Mouse (Mus musculus) myocyte (in vitro differentiated cells): ENCODE results near the gene Larp1.

Source experiments
- CEBPB ChIP-seq: IDR thresholded peaks from 2 replicates; pipeline ENCODE4 v1.6.1; 2011; ENCODE audit warnings: mild to moderate bottlenecking, moderate library complexity; ENCODE audit not compliant: poor library complexity, insufficient read depth, severe bottlenecking
- MAX ChIP-seq: IDR thresholded peaks from one replicate; pipeline ENCODE4 v1.6.1; 2011; ENCODE audit warnings: low read depth, mild to moderate bottlenecking, control low read depth
- MYOD1 ChIP-seq, 3 experiments: IDR thresholded peaks; one replicate each; pipeline ENCODE4 v1.6.1; 2011; ENCODE audit warnings: control low read depth in 2 of 3, low read depth in 2 of 3, mild to moderate bottlenecking in 2 of 3, moderate library complexity in 1 of 3; ENCODE audit not compliant: insufficient read length in 2 of 3, control insufficient read depth in 1 of 3
- POLR2A ChIP-seq: IDR thresholded peaks from one replicate; pipeline ENCODE4 v1.6.1; 2011; ENCODE audit warnings: low read depth, mild to moderate bottlenecking, control low read depth, moderate library complexity; ENCODE audit not compliant: insufficient read length
- TCF12 ChIP-seq: IDR thresholded peaks from one replicate; pipeline ENCODE4 v1.6.1; 2011; ENCODE audit warnings: mild to moderate bottlenecking, control low read depth; ENCODE audit not compliant: poor library complexity, insufficient read depth, severe bottlenecking
- USF1 ChIP-seq: IDR thresholded peaks from one replicate; pipeline ENCODE4 v1.6.1; 2011; ENCODE audit warnings: low read depth, mild to moderate bottlenecking, control low read depth, moderate library complexity

DNA sequence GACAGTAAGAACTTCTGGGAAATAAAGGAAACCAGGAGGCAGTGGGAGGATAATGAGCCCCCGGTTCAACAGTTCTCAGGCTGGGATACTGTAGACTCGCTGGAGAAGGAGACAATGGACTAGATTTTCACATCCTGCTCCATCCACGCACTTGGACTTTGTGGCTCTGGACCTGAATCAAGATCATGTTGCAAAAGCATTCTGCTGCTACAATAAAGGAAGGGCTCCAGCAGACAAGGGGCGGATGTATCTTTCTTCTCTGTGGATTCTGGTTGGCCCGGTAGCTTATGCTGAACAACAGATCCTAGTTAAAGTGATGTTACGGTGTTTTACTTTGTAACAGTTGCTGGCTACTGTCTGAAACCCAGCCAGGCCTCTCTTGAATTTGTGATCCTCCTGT, 22.4 kb upstream of the Larp1 start:
- TF ChIP-seq POLR2A (no peak), TCF12 (no peak), MYOD1 (IDR thresholded peaks at IDR 0.05; ENCODE audit: control insufficient read depth in 1 of 3, insufficient read length in 2 of 3, low read depth in 2 of 3) (no peak), CEBPB (no peak), MAX (no peak), USF1 (no peak)
